Comparison of ENCODE assay signal across 9 mouse cellular contexts in genomic region chr3:70873688-70874551, GRCm38 (mm10).
DNase-seq lines count a peak whose midpoint lies in the region; ATAC-seq and TF ChIP-seq lines count a peak whose summit lies in the region.
"Had no signal": no experiment of that assay in that cellular context is flagged by ENCODE, and none has a peak within 500 bp of the region (broad histone marks: within the 10 kb centered on the region; RNA-seq: fewer than 3 reads in every experiment).

No protein-coding gene starts in this region.

- H3K9ac ChIP-seq in forebrain, embryonic 14.5 days (ENCODE audit: low read length): no peak overlapping the region
- H3K9ac ChIP-seq in forebrain, embryonic 12.5 days: no peak overlapping the region
- no peak overlapping the region for H3K9ac ChIP-seq in midbrain, postnatal 0 days (replicated peaks; ENCODE audit: low read length, poor library complexity, severe bottlenecking)
- no peak overlapping the region for H3K9ac ChIP-seq in midbrain, embryonic 16.5 days (ENCODE audit: low read depth, low read length)
- no peak overlapping the region; the same call in 1 of the 2 replicates for H3K9ac ChIP-seq in heart, embryonic 16.5 days (ENCODE audit: low read length)
- H3K9ac ChIP-seq: liver, embryonic 15.5 days had no signal

- ATAC-seq in forebrain, embryonic 14.5 days: peak; percentile 75
- no peak for ATAC-seq in forebrain, embryonic 12.5 days (ENCODE audit: low FRiP score)
- ATAC-seq in midbrain, postnatal 0 days (ENCODE audit: low FRiP score): no peak
- no peak for ATAC-seq in midbrain, embryonic 16.5 days
- ATAC-seq in heart, embryonic 16.5 days (replicated peaks; ENCODE audit: extremely low read depth, insufficient read depth, low FRiP score): no peak

- no peaks in the 10 kb centered on the region for H3K4me1 ChIP-seq in forebrain, embryonic 14.5 days (ENCODE audit: control insufficient read depth, insufficient read depth, low read length)
- H3K4me1 ChIP-seq in forebrain, embryonic 12.5 days: no peaks in the 10 kb centered on the region
- no peaks in the 10 kb centered on the region for H3K4me1 ChIP-seq in midbrain, postnatal 0 days (ENCODE audit: insufficient read depth, low read length)
- no peaks in the 10 kb centered on the region for H3K4me1 ChIP-seq in midbrain, embryonic 16.5 days (ENCODE audit: control insufficient read depth, insufficient read depth, low read length)
- peaks cover 13% of the 10 kb centered on the region for H3K4me1 ChIP-seq in heart, embryonic 16.5 days (ENCODE audit: control insufficient read depth, insufficient read depth, low read length)
- H3K4me1 ChIP-seq: liver, embryonic 15.5 days had no signal

- no peak overlapping the region for H3K4me2 ChIP-seq in forebrain, embryonic 14.5 days (ENCODE audit: low read length)
- no peak overlapping the region for H3K4me2 ChIP-seq in forebrain, embryonic 12.5 days
- no peak overlapping the region for H3K4me2 ChIP-seq in midbrain, postnatal 0 days (ENCODE audit: low read depth, low read length, poor library complexity, severe bottlenecking)
- H3K4me2 ChIP-seq in midbrain, embryonic 16.5 days (ENCODE audit: low read length): no peak overlapping the region
- H3K4me2 ChIP-seq in heart, embryonic 16.5 days (ENCODE audit: low read depth, low read length): peak overlapping the region; percentile 34; the same call in 1 of the 2 replicates
- H3K4me2 ChIP-seq: liver, embryonic 15.5 days had no signal

- peak; percentile 84 for DNase-seq in forebrain, embryonic 14.5 days (ENCODE audit: low spot score)
- DNase-seq in midbrain, postnatal 0 days (ENCODE audit: low spot score): peak; percentile 79
- DNase-seq in right cerebral cortex, postnatal 10 days (ENCODE audit: low spot score in 2 of 2): peak; percentile 34 to 52
- DNase-seq in gastrocnemius, postnatal 25 days: no peak
- DNase-seq in adrenal gland, adult 8-10 months: no peak

- no peak overlapping the region for H3K27ac ChIP-seq in forebrain, embryonic 14.5 days (ENCODE audit: low read depth, low read length)
- H3K27ac ChIP-seq in forebrain, embryonic 12.5 days: no peak overlapping the region
- no peak overlapping the region for H3K27ac ChIP-seq in midbrain, postnatal 0 days (ENCODE audit: low read depth, low read length)
- H3K27ac ChIP-seq in midbrain, embryonic 16.5 days (ENCODE audit: low read length): no peak overlapping the region
- H3K27ac ChIP-seq in heart, embryonic 16.5 days (ENCODE audit: low read length): peak overlapping the region; percentile 63
- H3K27ac ChIP-seq: liver, embryonic 15.5 days had no signal

- no peak overlapping the region for H3K4me3 ChIP-seq in forebrain, embryonic 14.5 days (ENCODE audit: low read depth, low read length)
- H3K4me3 ChIP-seq in forebrain, embryonic 12.5 days (replicated peaks): no peak overlapping the region
- H3K4me3 ChIP-seq in midbrain, postnatal 0 days (ENCODE audit: low read depth, low read length): no peak overlapping the region
- no peak overlapping the region for H3K4me3 ChIP-seq in midbrain, embryonic 16.5 days (ENCODE audit: low read depth, low read length)
- H3K4me3 ChIP-seq in heart, embryonic 16.5 days (ENCODE audit: low read length): no peak overlapping the region
- H3K4me3 ChIP-seq: liver, embryonic 15.5 days had no signal

- peak; percentile 56 for TF ChIP-seq CTCF in midbrain, postnatal 0 days (IDR thresholded peaks at IDR 0.05)

- no peaks in the 10 kb centered on the region for H3K9me3 ChIP-seq in forebrain, embryonic 14.5 days (replicated peaks; ENCODE audit: control insufficient read depth, low read length)
- no peaks in the 10 kb centered on the region for H3K9me3 ChIP-seq in forebrain, embryonic 12.5 days
- H3K9me3 ChIP-seq in midbrain, postnatal 0 days (ENCODE audit: low read length): no peaks in the 10 kb centered on the region
- H3K9me3 ChIP-seq in midbrain, embryonic 16.5 days (replicated peaks; ENCODE audit: control insufficient read depth, low read length, poor library complexity, severe bottlenecking): no peaks in the 10 kb centered on the region
- no peaks in the 10 kb centered on the region for H3K9me3 ChIP-seq in heart, embryonic 16.5 days (replicated peaks; ENCODE audit: control insufficient read depth, low read length)
- H3K9me3 ChIP-seq: liver, embryonic 15.5 days had no signal

- no peaks in the 10 kb centered on the region for H3K27me3 ChIP-seq in forebrain, embryonic 14.5 days (replicated peaks; ENCODE audit: control insufficient read depth, insufficient read depth, low read length)
- no peaks in the 10 kb centered on the region for H3K27me3 ChIP-seq in forebrain, embryonic 12.5 days
- H3K27me3 ChIP-seq in midbrain, postnatal 0 days (ENCODE audit: insufficient read depth, low read length): no peaks in the 10 kb centered on the region
- H3K27me3 ChIP-seq in midbrain, embryonic 16.5 days (ENCODE audit: control insufficient read depth, insufficient read depth, low read depth, low read length): no peaks in the 10 kb centered on the region
- no peaks in the 10 kb centered on the region for H3K27me3 ChIP-seq in heart, embryonic 16.5 days (ENCODE audit: control insufficient read depth, insufficient read depth, low read length)
- H3K27me3 ChIP-seq: liver, embryonic 15.5 days had no signal

- no peaks in the 10 kb centered on the region for H3K36me3 ChIP-seq in forebrain, embryonic 14.5 days (ENCODE audit: control insufficient read depth, insufficient read depth, low read length)
- H3K36me3 ChIP-seq in forebrain, embryonic 12.5 days (replicated peaks): no peaks in the 10 kb centered on the region
- no peaks in the 10 kb centered on the region for H3K36me3 ChIP-seq in midbrain, postnatal 0 days (ENCODE audit: insufficient read depth, low read length)
- no peaks in the 10 kb centered on the region for H3K36me3 ChIP-seq in midbrain, embryonic 16.5 days (ENCODE audit: control insufficient read depth, insufficient read depth, low read length)
- no peaks in the 10 kb centered on the region for H3K36me3 ChIP-seq in heart, embryonic 16.5 days (ENCODE audit: control insufficient read depth, insufficient read depth)
- H3K36me3 ChIP-seq: liver, embryonic 15.5 days had no signal

- WGBS in forebrain, embryonic 14.5 days: 47% methylated on average over 9 of the region's 9 CpGs
- 80% methylated on average over 9 of the region's 9 CpGs for WGBS in forebrain, embryonic 12.5 days
- WGBS in midbrain, postnatal 0 days: 70% methylated on average over 9 of the region's 9 CpGs
- 80% methylated on average over 9 of the region's 9 CpGs for WGBS in midbrain, embryonic 16.5 days
- WGBS in heart, embryonic 16.5 days: 60% methylated on average over 9 of the region's 9 CpGs

Comparison
In these comparisons a context has a peak if more than half of its experiments do, and no peak if none do; other contexts are left out.
1. DNase-seq: peak in forebrain, embryonic 14.5 days (single experiment), midbrain, postnatal 0 days (single experiment) and right cerebral cortex, postnatal 10 days (2 of 2); none in gastrocnemius, postnatal 25 days (single experiment) and adrenal gland, adult 8-10 months (single experiment).